Mouse (Mus musculus): ENCODE results near the gene Engase.

DNA sequence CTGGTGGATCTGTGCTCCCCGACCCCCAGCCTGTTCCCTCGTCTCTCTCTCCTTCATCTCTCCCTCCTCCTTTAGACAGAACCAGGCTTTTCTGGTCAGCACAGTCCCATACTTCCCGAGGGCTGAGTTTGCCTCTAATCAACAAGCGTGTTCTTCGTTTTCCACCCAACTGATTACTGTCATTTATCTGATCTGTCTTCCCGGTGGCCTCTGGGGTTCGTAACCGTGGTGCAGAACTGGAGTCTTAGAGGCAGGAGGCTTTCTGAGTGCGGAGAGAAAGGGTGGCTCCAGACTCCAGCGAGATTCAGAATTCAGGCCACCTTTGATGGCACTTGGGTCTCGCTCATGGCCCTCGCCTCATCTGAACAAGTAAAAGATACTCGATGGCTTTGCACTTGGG lies 42.5 kb upstream of the Engase start:
- TF ChIP-seq CTCF (IDR thresholded peaks at IDR 0.05): no peak
- no peak for TF ChIP-seq POLR2A (IDR thresholded peaks at IDR 0.05; ENCODE audit: insufficient read depth, low read depth, low read length)

All from heart, adult 2 months (tissue).